In the genomic region with DNA sequence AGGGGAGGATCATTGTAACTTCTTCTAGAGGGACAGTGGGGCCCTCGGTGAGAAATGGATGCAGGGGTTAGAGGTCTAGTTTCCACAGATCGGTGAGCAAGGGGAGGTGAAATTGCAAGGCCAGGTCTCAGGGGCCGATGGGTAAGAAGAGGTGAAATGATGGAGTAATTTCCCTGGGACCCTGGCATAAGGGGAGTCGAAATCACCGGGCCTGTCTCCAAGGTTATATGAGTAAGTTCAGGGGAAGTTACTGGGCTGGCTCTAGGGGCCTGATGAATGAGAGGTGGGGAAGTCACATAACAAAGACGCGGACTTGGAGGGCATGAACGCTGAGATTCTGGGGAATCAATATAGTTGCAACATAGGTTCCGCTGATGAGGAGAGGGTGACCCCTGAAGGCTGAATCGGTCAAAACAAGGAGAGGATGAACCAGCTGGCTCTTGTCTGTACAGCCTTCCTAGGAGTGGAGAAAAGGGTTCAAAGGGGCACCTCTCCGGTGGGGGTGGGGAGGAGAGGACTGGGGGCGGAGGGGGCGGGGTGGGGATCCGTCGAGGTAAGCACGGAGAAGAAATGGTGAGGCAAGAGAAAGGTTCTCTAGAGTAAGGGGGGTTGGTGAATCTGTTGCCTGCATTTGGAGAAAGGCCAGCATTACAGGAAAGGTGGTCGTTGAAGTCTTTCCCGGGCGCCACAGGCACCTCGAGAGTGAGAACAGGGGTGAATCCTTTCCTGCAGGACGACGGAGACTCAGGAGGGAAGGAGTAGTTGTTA, we compare ENCODE assay signal across 8 mouse cellular contexts. TPM values are rescaled to one million over a fixed set of nuclear protein-coding genes. Genes with fewer than 3 reads are reported as not detected.
DNase-seq lines count a peak whose midpoint lies in the region; ATAC-seq and TF ChIP-seq lines count a peak whose summit lies in the region.

No protein-coding gene starts in this region.

- H3K27me3 ChIP-seq in hindbrain, embryonic 16.5 days (replicated peaks; ENCODE audit: control insufficient read depth, insufficient read depth, low read length): no peaks in the 10 kb centered on the region
- no peaks in the 10 kb centered on the region for H3K27me3 ChIP-seq in liver, embryonic 12.5 days (replicated peaks)

- ATAC-seq in erythroid progenitor cell, adult 5-6 weeks (replicated peaks; ENCODE audit: low FRiP score, poor library complexity, severe bottlenecking): peak; percentile 39; the same call in 1 of the 2 replicates
- ATAC-seq in hindbrain, embryonic 16.5 days: peak; percentile 43
- peak; percentile 27 for ATAC-seq in liver, embryonic 12.5 days
- 0 out of 2 replicates have a peak, but pooled peaks have one; percentile 4 for ATAC-seq in monocyte, adult 5-6 weeks (replicated peaks; ENCODE audit: insufficient number of reproducible peaks, low FRiP score, low TSS enrichment, poor library complexity, severe bottlenecking)

- no peaks in the 10 kb centered on the region for H3K36me3 ChIP-seq in hindbrain, embryonic 16.5 days (ENCODE audit: control insufficient read depth, insufficient read depth, low read length)
- peaks cover 11% of the 10 kb centered on the region for H3K36me3 ChIP-seq in liver, embryonic 12.5 days

- peak; percentile 52 for TF ChIP-seq CTCF in layer of hippocampus, adult 2 months (conservative IDR thresholded peaks at IDR 0.05)
- TF ChIP-seq CTCF in brain, embryonic 14.5 days (IDR thresholded peaks at IDR 0.05; ENCODE audit: borderline replicate concordance, extremely low read depth, insufficient read depth, insufficient read length): peak; percentile 39; the same call in 1 of the 2 replicates

- H3K9me3 ChIP-seq in hindbrain, embryonic 16.5 days (ENCODE audit: control insufficient read depth, low read length): no peaks in the 10 kb centered on the region
- no peaks in the 10 kb centered on the region for H3K9me3 ChIP-seq in liver, embryonic 12.5 days (replicated peaks)

- no peak for DNase-seq in layer of hippocampus, adult 2 months (ENCODE audit: low spot score in 2 of 2)
- DNase-seq in layer of hippocampus, postnatal 36 days: no peak
- peak; percentile 71 for DNase-seq in brain, embryonic 14.5 days (ENCODE audit: low read depth)
- peak; percentile 73 for DNase-seq in thymus, postnatal 14 days

- peak overlapping the region; percentile 94 for H3K27ac ChIP-seq in layer of hippocampus, adult 2 months
- H3K27ac ChIP-seq in hindbrain, embryonic 16.5 days (ENCODE audit: low read depth, low read length): peak overlapping the region; percentile 86; the same call in 1 of the 2 replicates
- H3K27ac ChIP-seq in liver, embryonic 12.5 days: peak overlapping the region; percentile 95

- H3K4me2 ChIP-seq in hindbrain, embryonic 16.5 days (ENCODE audit: low read length): peak overlapping the region; percentile 65
- peak overlapping the region; percentile 95 for H3K4me2 ChIP-seq in liver, embryonic 12.5 days

- H3K4me3 ChIP-seq in layer of hippocampus, adult 2 months: peak overlapping the region; percentile 87
- peak overlapping the region; percentile 63 for H3K4me3 ChIP-seq in hindbrain, embryonic 16.5 days (ENCODE audit: low read length)
- H3K4me3 ChIP-seq in liver, embryonic 12.5 days: peak overlapping the region; percentile 69

- no peak for TF ChIP-seq POLR2A in brain, embryonic 14.5 days (IDR thresholded peaks at IDR 0.05; ENCODE audit: borderline replicate concordance, extremely low read depth, insufficient read depth, insufficient read length, poor library complexity, severe bottlenecking)

- whole genome bisulfite sequencing in hindbrain, embryonic 16.5 days: 9% methylated on average over 22 of the region's 22 CpGs
- WGBS in liver, embryonic 12.5 days (ENCODE audit: insufficient replicate concordance): 11% methylated on average over 21 of the region's 22 CpGs

- peak overlapping the region; percentile 19 for H3K9ac ChIP-seq in hindbrain, embryonic 16.5 days (ENCODE audit: low read depth, low read length)
- H3K9ac ChIP-seq in liver, embryonic 12.5 days: peak overlapping the region; percentile 73

- H3K4me1 ChIP-seq in hindbrain, embryonic 16.5 days (ENCODE audit: control insufficient read depth, insufficient read depth, low read depth, low read length): peaks cover 12% of the 10 kb centered on the region; the same call in 1 of the 2 replicates
- peaks cover 30% of the 10 kb centered on the region for H3K4me1 ChIP-seq in liver, embryonic 12.5 days

RNA-seq across cellular contexts. Expression of a gene that starts 1.0 kb away (rescaled TPM):
- 10 to 100 TPM in 1 of 2 experiments, 1 to 10 TPM in 1; 9.9 to 10.0 TPM for total RNA-seq in layer of hippocampus, adult 2 months (2021)
- total RNA-seq in layer of hippocampus, postnatal 36 days (2021): 10 to 100 TPM in 1 of 2 experiments, 1 to 10 TPM in 1; 8.8 to 10.8 TPM
- polyA plus RNA-seq in brain, embryonic 14.5 days (2012; rRNA removed): 8.1 and 8.2 TPM in 2 replicates
- total RNA-seq in erythroid progenitor cell, adult 5-6 weeks (2015; ENCODE audit: low replicate concordance): 0.84 and 3.6 TPM in 2 replicates
- 1.4 and 2.1 TPM in 2 replicates for total RNA-seq in erythroid progenitor cell, adult 5-6 weeks (2017; ENCODE audit: low replicate concordance)
- polyA plus RNA-seq in hindbrain, embryonic 16.5 days (2015; fragmentation: Nextera tagmentation; extraction: Ambion mirVana): 11.9 and 12.1 TPM in 2 replicates
- polyA plus RNA-seq in liver, embryonic 12.5 days (2016; fragmentation: Nextera tagmentation; extraction: Ambion mirVana): 10.7 and 11.4 TPM in 2 replicates
- 19.5 to 41.1 TPM (median 19.5 TPM) in 3 replicates for total RNA-seq in monocyte, adult 5-6 weeks (2017)

RNA-seq across cellular contexts. Expression of a gene that starts 22.2 kb away (rescaled TPM):
- total RNA-seq in layer of hippocampus, adult 2 months (2021): 100 to 1,000 TPM; 361 to 383 TPM
- 100 to 1,000 TPM; 413 to 440 TPM for total RNA-seq in layer of hippocampus, postnatal 36 days (2021)
- 362 and 404 TPM in 2 replicates for polyA plus RNA-seq in brain, embryonic 14.5 days (2012; rRNA removed)
- 302 and 380 TPM in 2 replicates for total RNA-seq in erythroid progenitor cell, adult 5-6 weeks (2015; ENCODE audit: low replicate concordance)
- total RNA-seq in erythroid progenitor cell, adult 5-6 weeks (2017; ENCODE audit: low replicate concordance): 113 and 237 TPM in 2 replicates
- 427 and 492 TPM in 2 replicates for polyA plus RNA-seq in hindbrain, embryonic 16.5 days (2015; fragmentation: Nextera tagmentation; extraction: Ambion mirVana)
- polyA plus RNA-seq in liver, embryonic 12.5 days (2016; fragmentation: Nextera tagmentation; extraction: Ambion mirVana): 326 and 344 TPM in 2 replicates
- 438 to 562 TPM (median 516 TPM) in 3 replicates for total RNA-seq in monocyte, adult 5-6 weeks (2017)

RNA-seq across cellular contexts. Expression of a gene that starts 22.4 kb away (rescaled TPM):
- total RNA-seq in layer of hippocampus, adult 2 months (2021): 10 to 100 TPM; 42.8 to 46.4 TPM
- 10 to 100 TPM; 40.1 to 42.5 TPM for total RNA-seq in layer of hippocampus, postnatal 36 days (2021)
- polyA plus RNA-seq in brain, embryonic 14.5 days (2012; rRNA removed): 59.2 and 59.6 TPM in 2 replicates
- 8.3 and 9.2 TPM in 2 replicates for total RNA-seq in erythroid progenitor cell, adult 5-6 weeks (2015; ENCODE audit: low replicate concordance)
- 5.4 and 11.9 TPM in 2 replicates for total RNA-seq in erythroid progenitor cell, adult 5-6 weeks (2017; ENCODE audit: low replicate concordance)
- polyA plus RNA-seq in hindbrain, embryonic 16.5 days (2015; fragmentation: Nextera tagmentation; extraction: Ambion mirVana): 72.1 and 78.4 TPM in 2 replicates
- 42.2 and 43.7 TPM in 2 replicates for polyA plus RNA-seq in liver, embryonic 12.5 days (2016; fragmentation: Nextera tagmentation; extraction: Ambion mirVana)
- 5.2 to 13.2 TPM (median 8.6 TPM) in 3 replicates for total RNA-seq in monocyte, adult 5-6 weeks (2017)

RNA-seq across cellular contexts. Expression of a gene that starts 35.0 kb away (rescaled TPM):
- 100 to 1,000 TPM; 152 to 157 TPM for total RNA-seq in layer of hippocampus, adult 2 months (2021)
- total RNA-seq in layer of hippocampus, postnatal 36 days (2021): 100 to 1,000 TPM; 144 to 145 TPM
- 14.5 and 20.1 TPM in 2 replicates for polyA plus RNA-seq in brain, embryonic 14.5 days (2012; rRNA removed)
- total RNA-seq in erythroid progenitor cell, adult 5-6 weeks (2015; ENCODE audit: low replicate concordance): 0.84 TPM in 1 of 2 replicates, not detected in the other
- 0.64 TPM in 1 of 2 replicates, not detected in the other for total RNA-seq in erythroid progenitor cell, adult 5-6 weeks (2017; ENCODE audit: low replicate concordance)
- polyA plus RNA-seq in hindbrain, embryonic 16.5 days (2015; fragmentation: Nextera tagmentation; extraction: Ambion mirVana): 23.8 and 27.5 TPM in 2 replicates
- 3.9 and 4.2 TPM in 2 replicates for polyA plus RNA-seq in liver, embryonic 12.5 days (2016; fragmentation: Nextera tagmentation; extraction: Ambion mirVana)
- 5.3 to 9.1 TPM (median 6.8 TPM) in 3 replicates for total RNA-seq in monocyte, adult 5-6 weeks (2017)

Comparison
In these comparisons a context has a peak if more than half of its experiments do, and no peak if none do; other contexts are left out.
1. DNase-seq: peak in brain, embryonic 14.5 days (single experiment) and thymus, postnatal 14 days (single experiment); none in layer of hippocampus, adult 2 months (0 of 2) and layer of hippocampus, postnatal 36 days (0 of 2).
2. Peak in every context shown above with its lines, with median percentiles within 50 percentile points of each other: H3K27ac ChIP-seq, H3K4me3 ChIP-seq and ATAC-seq.